Mouse (Mus musculus) heart, embryonic 16.5 days (tissue): ENCODE data around the gene Chst11. TPM values are rescaled to one million over a fixed set of nuclear protein-coding genes. Genes with fewer than 3 reads are reported as not detected.

Experiments used
- ATAC-seq: fragments of 200-750 bp; cut with Nextera tagmentation; replicated peaks from 2 replicates; pipeline ENCODE4 v1.8.0; 2017; ENCODE audit warnings: moderate number of reproducible peaks; ENCODE audit not compliant: insufficient read depth, low FRiP score; ENCODE audit errors: extremely low read depth
- H3K27ac ChIP-seq: fragments of 300-500 bp; sonication (generic); 2 replicates; pipeline ENCODE4 v1.5.1; 2014; ENCODE audit warnings: mild to moderate bottlenecking, low read length, control low read depth, moderate library complexity
- H3K27me3 ChIP-seq: fragments of 300-500 bp; sonication (generic); 2 replicates; pipeline ENCODE4 v1.6.1; 2014; ENCODE audit warnings: low read length, mixed read lengths; ENCODE audit not compliant: control insufficient read depth, insufficient read depth
- H3K36me3 ChIP-seq: fragments of 300-500 bp; sonication (generic); 2 replicates; pipeline ENCODE4 v1.6.1; 2014; ENCODE audit not compliant: control insufficient read depth, insufficient read depth
- H3K4me1 ChIP-seq: fragments of 300-500 bp; sonication (generic); 2 replicates; pipeline ENCODE4 v1.6.1; 2014; ENCODE audit warnings: low read length, mixed read lengths; ENCODE audit not compliant: control insufficient read depth, insufficient read depth
- H3K4me2 ChIP-seq: fragments of 300-500 bp; sonication (generic); 2 replicates; pipeline ENCODE4 v1.6.1; 2014; ENCODE audit warnings: low read depth, mild to moderate bottlenecking, control low read depth, low read length
- H3K4me3 ChIP-seq: fragments of 300-500 bp; sonication (generic); 2 replicates; pipeline ENCODE4 v1.5.1; 2014; ENCODE audit warnings: mild to moderate bottlenecking, control low read depth, low read length
- H3K9ac ChIP-seq: fragments of 300-500 bp; sonication (generic); 2 replicates; pipeline ENCODE4 v1.6.1; 2014; ENCODE audit warnings: low read length, control low read depth
- H3K9me3 ChIP-seq: fragments of 300-500 bp; sonication (generic); replicated peaks from 2 replicates; pipeline ENCODE4 v1.6.1; 2016; ENCODE audit warnings: low read length; ENCODE audit not compliant: control insufficient read depth
- WGBS: fragments of 180-500 bp; shearing (Covaris S2); extraction: QIAGEN DNeasy Blood & Tissue Kit; methylation state at CpG from one replicate; pipeline ENCODE4 v1.1.7; 2014; 5-methylcytosine and 5-hydroxymethylcytosine counted together
- polyA plus RNA-seq: library from polyadenylated mRNA; unstranded; fragments of >200 nt; fragmentation: Nextera tagmentation; extraction: Ambion mirVana; gene quantifications from 2 replicates; pipeline ENCODE4 v1.2.1, GENCODE M21; 2015

Chst11 gene
- polyA plus RNA-seq, 1 experiment from 2014 or later = 2.6 TPM

- WGBS = 90% methylated on average over 3 of the region's 3 CpGs
- H3K4me2 ChIP-seq = no peak overlapping the region
These were observed 139.3 kb downstream of the Chst11 start for GRCm38 (mm10) chr10:83124560-83124959.

GRCm38 (mm10) chr10:83126447-83126846, 141.1 kb downstream of the Chst11 start:
- 61% methylated on average over 9 of the region's 9 CpGs for WGBS
- no peak overlapping the region for H3K4me2 ChIP-seq
- H3K9me3 ChIP-seq = 0 out of 2 replicates have a peak, but pooled peaks cover 3% of the 10 kb centered on the region
- no peak overlapping the region for H3K9ac ChIP-seq
- H3K27me3 ChIP-seq = no peaks in the 10 kb centered on the region
- no peaks in the 10 kb centered on the region for H3K36me3 ChIP-seq
- H3K27ac ChIP-seq = no peak overlapping the region
- no peak for ATAC-seq
- H3K4me1 ChIP-seq = 0 out of 2 replicates have a peak, but pooled peaks cover 3% of the 10 kb centered on the region
- no peak overlapping the region for H3K4me3 ChIP-seq

More at GRCm38 (mm10) chr10:83124560-83124959, 139.3 kb downstream of the Chst11 start:
- H3K9ac ChIP-seq = no peak overlapping the region
- H3K4me1 ChIP-seq = peaks cover 6% of the 10 kb centered on the region
- ATAC-seq = no peak
- no peak overlapping the region for H3K27ac ChIP-seq
- H3K9me3 ChIP-seq = 0 out of 2 replicates have a peak, but pooled peaks cover 3% of the 10 kb centered on the region
- H3K27me3 ChIP-seq = no peaks in the 10 kb centered on the region
- no peaks in the 10 kb centered on the region for H3K36me3 ChIP-seq
- no peak overlapping the region for H3K4me3 ChIP-seq

- WGBS = 59% methylated on average over 8 of the region's 8 CpGs
- Histone ChIP-seq H3K4me3 (no peak overlapping the region), H3K27ac (no peak overlapping the region), H3K36me3 (no peaks in the 10 kb centered on the region), H3K27me3 (no peaks in the 10 kb centered on the region), H3K4me2 (no peak overlapping the region), H3K9me3 (no peaks in the 10 kb centered on the region), H3K4me1 (0 out of 2 replicates have a peak, but pooled peaks cover 3% of the 10 kb centered on the region), H3K9ac (no peak overlapping the region)
- no peak for ATAC-seq
These were observed 143.1 kb downstream of the Chst11 start for GRCm38 (mm10) chr10:83128435-83128834.

GRCm38 (mm10) chr10:83129624-83130218, 144.4 kb downstream of the Chst11 start:
- 81% methylated on average over 8 of the region's 8 CpGs for WGBS
- H3K9ac ChIP-seq = no peak overlapping the region
- H3K27ac ChIP-seq = no peak overlapping the region
- H3K4me1 ChIP-seq = 0 out of 2 replicates have a peak, but pooled peaks cover 3% of the 10 kb centered on the region
- H3K9me3 ChIP-seq = no peaks in the 10 kb centered on the region
- ATAC-seq = no peak
- no peaks in the 10 kb centered on the region for H3K36me3 ChIP-seq
- no peaks in the 10 kb centered on the region for H3K27me3 ChIP-seq
- H3K4me2 ChIP-seq = no peak overlapping the region
- no peak overlapping the region for H3K4me3 ChIP-seq

DNA sequence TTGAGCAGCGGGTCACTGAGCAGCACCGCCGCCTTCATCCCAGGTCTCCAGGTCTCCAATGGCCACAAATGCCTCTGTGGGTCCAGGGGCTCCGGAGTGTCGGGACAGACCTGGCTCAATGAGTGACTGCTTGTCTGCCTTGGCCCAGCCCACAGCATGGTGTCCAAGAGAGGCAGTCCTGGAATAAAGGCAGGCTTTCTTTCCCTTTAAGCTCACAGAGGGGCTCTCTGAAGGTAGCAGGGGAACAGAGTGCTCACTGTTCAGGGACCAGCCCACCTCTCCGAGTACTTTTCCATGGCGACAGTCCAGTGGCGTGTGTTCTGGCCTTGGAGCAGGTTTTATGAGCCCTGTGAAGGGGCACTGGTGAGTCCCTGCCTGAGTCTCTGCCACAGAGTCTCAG, 145.3 kb downstream of the Chst11 start:
- H3K36me3 ChIP-seq = no peaks in the 10 kb centered on the region
- no peak overlapping the region for H3K4me2 ChIP-seq
- 71% methylated on average over 8 of the region's 8 CpGs for WGBS
- H3K27ac ChIP-seq = no peak overlapping the region
- H3K4me1 ChIP-seq = 0 out of 2 replicates have a peak, but pooled peaks cover 3% of the 10 kb centered on the region
- no peak; the same call in 1 of the 2 replicates for ATAC-seq
- no peaks in the 10 kb centered on the region for H3K27me3 ChIP-seq
- H3K9ac ChIP-seq = no peak overlapping the region
- H3K4me3 ChIP-seq = no peak overlapping the region
- H3K9me3 ChIP-seq = no peaks in the 10 kb centered on the region

DNA sequence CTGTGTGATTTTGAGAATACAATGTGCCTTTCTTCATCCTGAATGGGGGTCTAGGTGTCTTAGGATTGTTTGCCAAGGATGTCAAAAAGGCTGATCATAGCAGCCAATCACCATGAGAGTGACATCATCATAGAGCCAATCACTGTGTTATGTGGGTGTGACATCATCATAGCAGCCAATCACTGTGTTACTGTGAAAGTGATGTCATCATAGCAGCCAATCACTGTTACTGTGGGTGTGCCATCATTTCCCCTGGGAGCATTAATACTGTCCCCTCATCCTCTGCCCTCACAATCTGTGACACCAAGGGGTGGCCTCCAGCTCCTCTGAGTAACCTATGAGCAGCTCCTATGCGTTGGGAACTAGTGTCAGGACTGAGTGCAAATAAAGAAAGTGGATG, 146.6 kb downstream of the Chst11 start:
- no peaks in the 10 kb centered on the region for H3K4me1 ChIP-seq
- H3K9ac ChIP-seq = no peak overlapping the region
- no peak for ATAC-seq
- no peak overlapping the region for H3K4me2 ChIP-seq
- H3K36me3 ChIP-seq = no peaks in the 10 kb centered on the region
- H3K27me3 ChIP-seq = no peaks in the 10 kb centered on the region
- H3K27ac ChIP-seq = no peak overlapping the region
- WGBS = 95% methylated on average over 1 of the region's 1 CpGs
- no peak overlapping the region for H3K4me3 ChIP-seq
- no peaks in the 10 kb centered on the region for H3K9me3 ChIP-seq

DNA sequence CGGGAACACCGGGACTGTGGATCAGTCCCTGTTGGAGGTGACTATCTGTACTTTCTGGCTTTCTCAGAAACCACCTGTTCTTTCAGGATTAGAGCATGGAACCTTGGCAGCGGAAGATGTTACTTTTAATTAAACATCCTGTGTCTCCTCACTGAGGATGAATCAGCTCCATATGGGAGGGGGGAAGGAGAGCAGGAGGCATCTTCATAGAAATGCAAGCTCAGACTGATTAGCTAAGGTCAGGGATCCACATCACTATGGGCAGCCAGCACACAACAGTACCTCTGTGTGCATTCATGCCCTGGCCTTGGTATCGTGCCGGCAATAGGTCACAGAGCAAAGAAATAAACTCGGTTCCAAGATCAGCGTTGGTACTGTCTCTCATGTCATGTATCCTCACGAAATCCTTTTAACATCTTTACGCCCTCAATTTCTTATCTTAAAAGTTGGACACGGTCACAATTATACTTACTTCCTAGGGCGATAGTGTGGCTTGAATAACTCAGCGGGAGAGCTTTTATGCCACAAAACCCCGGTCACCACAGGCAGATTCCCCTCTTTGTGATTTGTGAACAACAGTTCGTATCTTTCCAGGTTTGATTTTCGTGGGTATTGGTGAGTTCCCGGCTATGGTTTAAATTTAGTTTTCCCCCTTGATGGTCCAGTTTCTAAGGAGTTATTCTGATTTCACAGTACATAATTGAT, 148.7 kb downstream of the Chst11 start:
- H3K4me3 ChIP-seq = no peak overlapping the region
- 64% methylated on average over 16 of the region's 16 CpGs for WGBS
- ATAC-seq = no peak

DNA sequence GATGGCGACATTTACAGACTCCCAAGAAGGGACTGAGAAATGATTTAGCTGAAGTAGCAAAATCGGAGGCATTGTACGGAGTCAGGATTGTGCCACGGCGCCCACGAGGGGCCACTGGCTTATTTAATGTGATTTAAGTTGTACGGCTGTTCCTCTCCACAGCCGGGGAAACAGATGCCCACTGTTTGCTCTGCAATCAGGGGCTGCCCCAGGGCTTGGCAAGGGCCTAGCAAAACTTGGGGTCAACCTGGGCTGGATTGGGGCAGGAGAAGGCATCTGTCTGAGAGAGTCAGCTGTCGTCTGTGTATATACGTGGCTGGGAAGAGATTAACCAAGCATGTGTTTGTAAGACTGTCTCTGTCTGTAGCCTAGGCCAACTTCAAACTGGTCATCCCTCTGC, 149.6 kb downstream of the Chst11 start:
- Histone ChIP-seq H3K27ac (no peak overlapping the region), H3K9me3 (no peaks in the 10 kb centered on the region), H3K27me3 (no peaks in the 10 kb centered on the region), H3K4me3 (no peak overlapping the region), H3K36me3 (no peaks in the 10 kb centered on the region), H3K4me1 (peaks cover 2% of the 10 kb centered on the region; the same call in 1 of the 2 replicates), H3K9ac (no peak overlapping the region), H3K4me2 (no peak overlapping the region)
- 71% methylated on average over 10 of the region's 10 CpGs for WGBS
- no peak for ATAC-seq

More for the DNA sequence above, 148.7 kb downstream of the Chst11 start:
- no peak overlapping the region for H3K4me2 ChIP-seq
- no peaks in the 10 kb centered on the region for H3K27me3 ChIP-seq
- no peaks in the 10 kb centered on the region for H3K4me1 ChIP-seq
- H3K9ac ChIP-seq = no peak overlapping the region
- no peaks in the 10 kb centered on the region for H3K9me3 ChIP-seq
- H3K27ac ChIP-seq = no peak overlapping the region
- no peaks in the 10 kb centered on the region for H3K36me3 ChIP-seq

DNA sequence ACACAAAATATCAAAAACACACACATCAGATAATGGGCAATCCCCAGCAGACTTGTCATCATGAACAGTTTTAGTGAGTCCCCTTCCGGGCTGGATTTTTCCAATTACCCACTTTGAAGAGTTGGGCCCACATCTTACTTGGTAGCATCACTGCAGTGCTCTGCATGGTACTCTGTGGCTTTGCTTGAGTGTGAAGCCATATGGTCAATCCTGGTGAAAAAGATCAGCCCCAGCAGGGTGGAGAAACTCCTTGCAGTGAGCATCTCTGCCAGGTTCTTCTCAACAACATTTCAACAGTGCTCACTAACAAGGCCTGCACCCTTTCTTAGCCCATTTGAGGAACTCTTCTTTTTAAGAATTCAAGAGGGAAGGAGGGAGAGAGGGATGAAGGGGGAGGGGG, 150.7 kb downstream of the Chst11 start:
- Histone ChIP-seq H3K4me2 (no peak overlapping the region), H3K9ac (no peak overlapping the region), H3K36me3 (no peaks in the 10 kb centered on the region), H3K9me3 (no peaks in the 10 kb centered on the region), H3K27me3 (no peaks in the 10 kb centered on the region), H3K27ac (no peak overlapping the region), H3K4me1 (peaks cover 6% of the 10 kb centered on the region; the same call in 1 of the 2 replicates), H3K4me3 (no peak overlapping the region)
- WGBS = 79% methylated on average over 1 of the region's 1 CpGs
- ATAC-seq = no peak
